ENCODE assay signal across 22 mouse cellular contexts in genomic region chr5:44049395-44049976, GRCm38 (mm10). TPM values are rescaled to one million over a fixed set of nuclear protein-coding genes. Genes with fewer than 3 reads are reported as not detected.
DNase-seq lines count a peak whose midpoint lies in the region; ATAC-seq and TF ChIP-seq lines count a peak whose summit lies in the region.
"Had no signal": no experiment of that assay in that cellular context is flagged by ENCODE, and none has a peak within 500 bp of the region (broad histone marks: within the 10 kb centered on the region; RNA-seq: fewer than 3 reads in every experiment).

No protein-coding gene starts in this region.

- no peak overlapping the region for H3K4me2 ChIP-seq in lung, embryonic 14.5 days
- peak overlapping the region; percentile 31; the same call in 1 of the 2 replicates for H3K4me2 ChIP-seq in intestine, embryonic 14.5 days (ENCODE audit: low read length)
- H3K4me2 ChIP-seq in liver, embryonic 15.5 days: no peak overlapping the region
- no peak overlapping the region for H3K4me2 ChIP-seq in stomach, postnatal 0 days (replicated peaks; ENCODE audit: low read depth)
- H3K4me2 ChIP-seq: embryonic facial prominence, embryonic 15.5 days; hindbrain, embryonic 15.5 days; liver, embryonic 13.5 days; midbrain, embryonic 15.5 days had no signal

- no peak for TF ChIP-seq CTCF in lung, embryonic 14.5 days (IDR thresholded peaks at IDR 0.05; ENCODE audit: low read depth)
- no peak for TF ChIP-seq CTCF in stomach, postnatal 0 days (IDR thresholded peaks at IDR 0.05; ENCODE audit: low read depth)

- H3K36me3 ChIP-seq in lung, embryonic 14.5 days (ENCODE audit: insufficient read depth): no peaks in the 10 kb centered on the region
- H3K36me3 ChIP-seq in intestine, embryonic 14.5 days (ENCODE audit: control insufficient read depth, insufficient read depth, low read length): 0 out of 2 replicates have a peak, but pooled peaks cover 3% of the 10 kb centered on the region
- H3K36me3 ChIP-seq in liver, embryonic 15.5 days (replicated peaks): no peaks in the 10 kb centered on the region
- no peaks in the 10 kb centered on the region for H3K36me3 ChIP-seq in stomach, postnatal 0 days (ENCODE audit: control insufficient read depth, insufficient read depth, low read length)
- H3K36me3 ChIP-seq: embryonic facial prominence, embryonic 15.5 days; hindbrain, embryonic 15.5 days; liver, embryonic 13.5 days; midbrain, embryonic 15.5 days had no signal

- peaks cover 7% of the 10 kb centered on the region; the same call in 1 of the 2 replicates for H3K4me1 ChIP-seq in lung, embryonic 14.5 days (ENCODE audit: insufficient read depth)
- no peaks in the 10 kb centered on the region; the same call in 1 of the 2 replicates for H3K4me1 ChIP-seq in intestine, embryonic 14.5 days (replicated peaks; ENCODE audit: control insufficient read depth, insufficient read depth, low read length)
- H3K4me1 ChIP-seq in liver, embryonic 15.5 days (replicated peaks): peaks cover 8% of the 10 kb centered on the region; the same call in 1 of the 2 replicates
- no peaks in the 10 kb centered on the region for H3K4me1 ChIP-seq in stomach, postnatal 0 days (replicated peaks; ENCODE audit: control insufficient read depth, insufficient read depth)
- H3K4me1 ChIP-seq: embryonic facial prominence, embryonic 15.5 days; hindbrain, embryonic 15.5 days; midbrain, embryonic 15.5 days had no signal

- intact Hi-C loops in gastrocnemius, postnatal 36 days (cut with DNase I): loop anchor here (5.0 kb wide), 2 partner anchors 207 to 228 kb away; no protein-coding TSS in a partner anchor

- peak; percentile 77 for DNase-seq in lung, embryonic 14.5 days
- no peak for DNase-seq in lung, postnatal 25 days (ENCODE audit: low spot score)
- no peak for DNase-seq in intestine, embryonic 14.5 days (ENCODE audit: low spot score)
- no peak for DNase-seq in stomach, postnatal 0 days (ENCODE audit: low spot score)
- DNase-seq in gastrocnemius, postnatal 36 days: no peak
- DNase-seq: adrenal gland, postnatal 36 days; cerebellum, adult 11-12 months; cerebellum, postnatal 14 days; embryo, embryonic 11 days; heart, adult 2 months; heart, postnatal 4 days; kidney, adult 9 months; liver, embryonic 13.5 days; thymus, adult 2 months had no signal

- H3K9ac ChIP-seq in lung, embryonic 14.5 days: no peak overlapping the region
- no peak overlapping the region for H3K9ac ChIP-seq in intestine, embryonic 14.5 days (ENCODE audit: low read length)
- H3K9ac ChIP-seq in liver, embryonic 15.5 days: no peak overlapping the region
- no peak overlapping the region for H3K9ac ChIP-seq in stomach, postnatal 0 days (ENCODE audit: low read length)
- H3K9ac ChIP-seq: embryonic facial prominence, embryonic 15.5 days; hindbrain, embryonic 15.5 days; liver, embryonic 13.5 days; midbrain, embryonic 15.5 days had no signal

- peak overlapping the region; percentile 39; the same call in 1 of the 2 replicates for H3K27ac ChIP-seq in lung, embryonic 14.5 days (ENCODE audit: low read depth)
- peak overlapping the region; percentile 64 for H3K27ac ChIP-seq in intestine, embryonic 14.5 days (ENCODE audit: low read depth)
- no peak overlapping the region for H3K27ac ChIP-seq in liver, embryonic 15.5 days (replicated peaks)
- no peak overlapping the region; the same call in 1 of the 2 replicates for H3K27ac ChIP-seq in stomach, postnatal 0 days (replicated peaks)
- H3K27ac ChIP-seq: embryonic facial prominence, embryonic 15.5 days; forebrain, embryonic 10.5 days; heart, adult 2 months; hindbrain, embryonic 15.5 days; liver, embryonic 13.5 days; midbrain, embryonic 15.5 days had no signal

- TF ChIP-seq EP300 in stomach, postnatal 0 days (optimal IDR thresholded peaks at IDR 0.05): no peak

- no peaks in the 10 kb centered on the region for H3K27me3 ChIP-seq in lung, embryonic 14.5 days (ENCODE audit: insufficient read depth, low read length)
- no peaks in the 10 kb centered on the region for H3K27me3 ChIP-seq in intestine, embryonic 14.5 days (replicated peaks; ENCODE audit: control insufficient read depth, insufficient read depth, low read length)
- H3K27me3 ChIP-seq in liver, embryonic 15.5 days: no peaks in the 10 kb centered on the region
- H3K27me3 ChIP-seq in stomach, postnatal 0 days (ENCODE audit: control insufficient read depth, insufficient read depth, low read length): no peaks in the 10 kb centered on the region
- H3K27me3 ChIP-seq: embryonic facial prominence, embryonic 15.5 days; hindbrain, embryonic 15.5 days; liver, embryonic 13.5 days; midbrain, embryonic 15.5 days had no signal

- ATAC-seq in lung, embryonic 14.5 days (ENCODE audit: insufficient read depth): peak; percentile 86
- ATAC-seq in intestine, embryonic 14.5 days (replicated peaks; ENCODE audit: low FRiP score, low TSS enrichment, low read depth): peak; percentile 56
- ATAC-seq in liver, embryonic 15.5 days (ENCODE audit: insufficient read depth): peak; percentile 20; the same call in 1 of the 2 replicates
- peak; percentile 55; the same call in 1 of the 2 replicates for ATAC-seq in stomach, postnatal 0 days (ENCODE audit: low FRiP score, low TSS enrichment)
- no peak for ATAC-seq in megakaryocyte, adult 5-6 weeks (ENCODE audit: poor library complexity, severe bottlenecking)

- 24% methylated on average over 6 of the region's 6 CpGs for WGBS in lung, embryonic 14.5 days
- WGBS in intestine, embryonic 14.5 days: 33% methylated on average over 6 of the region's 6 CpGs
- WGBS in liver, embryonic 15.5 days (ENCODE audit: insufficient replicate concordance): 24% methylated on average over 6 of the region's 6 CpGs
- WGBS in stomach, postnatal 0 days: 44% methylated on average over 6 of the region's 6 CpGs

- no peaks in the 10 kb centered on the region for H3K9me3 ChIP-seq in lung, embryonic 14.5 days (ENCODE audit: low read depth, low read length)
- H3K9me3 ChIP-seq in intestine, embryonic 14.5 days (ENCODE audit: control insufficient read depth, low read length): no peaks in the 10 kb centered on the region
- no peaks in the 10 kb centered on the region for H3K9me3 ChIP-seq in liver, embryonic 15.5 days (replicated peaks)
- H3K9me3 ChIP-seq in stomach, postnatal 0 days (ENCODE audit: control insufficient read depth, low read length): no peaks in the 10 kb centered on the region
- H3K9me3 ChIP-seq: embryonic facial prominence, embryonic 15.5 days; forebrain, embryonic 10.5 days; hindbrain, embryonic 15.5 days; liver, embryonic 13.5 days; midbrain, embryonic 15.5 days had no signal

- H3K4me3 ChIP-seq in lung, embryonic 14.5 days (ENCODE audit: low read depth, low read length): no peak overlapping the region
- H3K4me3 ChIP-seq in intestine, embryonic 14.5 days (ENCODE audit: low read depth, low read length): no peak overlapping the region
- no peak overlapping the region for H3K4me3 ChIP-seq in liver, embryonic 15.5 days (replicated peaks)
- no peak overlapping the region for H3K4me3 ChIP-seq in stomach, postnatal 0 days (ENCODE audit: low read depth, low read length)
- H3K4me3 ChIP-seq: embryonic facial prominence, embryonic 15.5 days; forebrain, embryonic 10.5 days; heart, adult 2 months; hindbrain, embryonic 15.5 days; liver, embryonic 13.5 days; midbrain, embryonic 15.5 days; myocyte had no signal

RNA-seq across cellular contexts. Expression of gene Prom1, which starts 52.3 kb away (rescaled TPM):
- polyA plus RNA-seq in lung, embryonic 14.5 days (2014; fragmentation: Nextera tagmentation; extraction: Ambion mirVana): 58.0 and 60.1 TPM in 2 replicates
- polyA plus RNA-seq in intestine, embryonic 14.5 days (2014; fragmentation: Nextera tagmentation; extraction: Ambion mirVana): 57.4 and 59.7 TPM in 2 replicates
- 15.7 and 17.6 TPM in 2 replicates for polyA plus RNA-seq in liver, embryonic 15.5 days (2015; fragmentation: Nextera tagmentation; extraction: Ambion mirVana)
- 52.3 and 52.7 TPM in 2 replicates for polyA plus RNA-seq in stomach, postnatal 0 days (2015; fragmentation: Nextera tagmentation; extraction: Ambion mirVana)
- total RNA-seq in gastrocnemius, postnatal 36 days (2021): 10 to 100 TPM; 10.1 to 11.4 TPM
- 9.5 and 11.1 TPM in 2 replicates for total RNA-seq in megakaryocyte, adult 5-6 weeks (2015)
- 7.8 and 9.7 TPM in 2 replicates for total RNA-seq in megakaryocyte, adult 5-6 weeks (2017)
- polyA plus RNA-seq: C2C12, myocyte had no signal

Comparison
In these comparisons a context has a peak if more than half of its experiments do, and no peak if none do; other contexts are left out.
1. H3K27ac ChIP-seq: peak in lung, embryonic 14.5 days (single experiment) and intestine, embryonic 14.5 days (single experiment); none in liver, embryonic 15.5 days (single experiment) and stomach, postnatal 0 days (single experiment).